Mouse (Mus musculus) limb, embryonic 11.5 days (tissue): ENCODE results near the gene Otud1. TPM values are rescaled to one million over a fixed set of nuclear protein-coding genes. Genes with fewer than 3 reads are reported as not detected.

Experiments
- ATAC-seq: fragments of 200-750 bp; cut with Nextera tagmentation; 2 replicates; pipeline ENCODE4 v1.8.0; 2017; ENCODE audit warnings: low read depth; ENCODE audit not compliant: insufficient number of reproducible peaks, low FRiP score, low TSS enrichment
- DNase-seq: peaks from one replicate; pipeline ENCODE4 v3.0.0-alpha.2; 2015; ENCODE audit warnings: low spot score
- H3K27ac ChIP-seq: fragments of 300-500 bp; sonication (generic); replicated peaks from 2 replicates; pipeline ENCODE4 v1.5.1; 2014; ENCODE audit warnings: low read depth, mild to moderate bottlenecking, low read length
- H3K27me3 ChIP-seq: fragments of 300-500 bp; sonication (generic); 2 replicates; pipeline ENCODE4 v1.6.1; 2014; ENCODE audit warnings: mild to moderate bottlenecking, low read length, mixed read lengths; ENCODE audit not compliant: control insufficient read depth, insufficient read depth
- H3K36me3 ChIP-seq: fragments of 300-500 bp; sonication (generic); 2 replicates; pipeline ENCODE4 v1.6.1; 2014; ENCODE audit warnings: mild to moderate bottlenecking, low read length, moderate library complexity, mixed read lengths; ENCODE audit not compliant: control insufficient read depth, insufficient read depth
- H3K4me1 ChIP-seq: fragments of 300-500 bp; sonication (generic); 2 replicates; pipeline ENCODE4 v1.6.1; 2014; ENCODE audit warnings: low read length, mixed read lengths; ENCODE audit not compliant: control insufficient read depth, insufficient read depth
- H3K4me2 ChIP-seq: fragments of 300-500 bp; sonication (generic); 2 replicates; pipeline ENCODE4 v1.6.1; 2014; ENCODE audit warnings: low read depth, mild to moderate bottlenecking, moderate library complexity; ENCODE audit not compliant: severe bottlenecking
- H3K4me3 ChIP-seq: fragments of 300-500 bp; sonication (generic); 2 replicates; pipeline ENCODE4 v1.5.1; 2014; ENCODE audit warnings: low read depth, low read length
- H3K9ac ChIP-seq: fragments of 300-500 bp; sonication (generic); 2 replicates; pipeline ENCODE4 v1.6.1; 2014; ENCODE audit warnings: mild to moderate bottlenecking, low read length
- H3K9me3 ChIP-seq: fragments of 300-500 bp; sonication (generic); 2 replicates; pipeline ENCODE4 v1.6.1; 2016; ENCODE audit warnings: low read length; ENCODE audit not compliant: control insufficient read depth
- WGBS: fragments of 180-500 bp; shearing (Covaris S2); extraction: QIAGEN DNeasy Blood & Tissue Kit; methylation state at CpG from one replicate; pipeline ENCODE4 v1.1.7; 2014; 5-methylcytosine and 5-hydroxymethylcytosine counted together
- polyA plus RNA-seq: library from polyadenylated mRNA; unstranded; fragments of >200 nt; fragmentation: Nextera tagmentation; extraction: Ambion mirVana; gene quantifications from 2 replicates; pipeline ENCODE4 v1.2.1, GENCODE M21; 2014

Otud1 gene
- polyA plus RNA-seq, 1 experiment from 2014 or later: 0.56 TPM

- H3K27ac ChIP-seq: no peak overlapping the region
- no peaks in the 10 kb centered on the region for H3K9me3 ChIP-seq
- WGBS: 83% methylated on average over 2 of the region's 2 CpGs
- H3K36me3 ChIP-seq: no peaks in the 10 kb centered on the region
- no peak overlapping the region for H3K9ac ChIP-seq
- no peaks in the 10 kb centered on the region for H3K27me3 ChIP-seq
- ATAC-seq (no peak), DNase-seq (no peak)
- H3K4me1 ChIP-seq: no peaks in the 10 kb centered on the region
- no peak overlapping the region for H3K4me2 ChIP-seq
- no peak overlapping the region for H3K4me3 ChIP-seq
Observed at GRCm38 (mm10) chr2:19645182-19645581, 12.4 kb upstream of the Otud1 start.

DNA sequence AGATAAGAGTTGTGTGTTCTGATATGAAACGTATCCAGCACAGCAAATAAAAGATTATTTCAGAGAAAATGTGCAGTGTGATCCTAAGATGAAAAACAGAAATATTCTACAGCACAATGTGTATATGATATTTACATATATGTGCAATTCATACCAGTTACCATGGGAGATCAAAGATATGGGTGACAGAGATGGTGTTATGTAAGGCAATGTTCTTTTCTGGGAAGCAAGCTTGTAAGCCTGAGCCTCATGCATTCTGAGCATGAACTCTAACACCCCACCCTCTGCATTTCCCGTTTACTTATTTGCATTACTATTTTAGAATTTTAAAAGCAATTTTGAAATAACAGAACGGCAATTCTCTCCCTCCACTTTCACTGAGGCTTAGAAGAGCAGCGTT is 11.4 kb upstream of the Otud1 start:
- Histone ChIP-seq H3K9ac (no peak overlapping the region), H3K27ac (no peak overlapping the region), H3K27me3 (no peaks in the 10 kb centered on the region), H3K4me3 (no peak overlapping the region), H3K36me3 (no peaks in the 10 kb centered on the region), H3K9me3 (no peaks in the 10 kb centered on the region), H3K4me1 (no peaks in the 10 kb centered on the region), H3K4me2 (no peak overlapping the region)
- WGBS: 87% methylated on average over 4 of the region's 4 CpGs
- DNase-seq: no peak
- ATAC-seq: no peak

GRCm38 (mm10) chr2:19646910-19647309 is 10.6 kb upstream of the Otud1 start:
- ATAC-seq (no peak), DNase-seq (no peak)
- Histone ChIP-seq H3K27ac (no peak overlapping the region), H3K4me2 (no peak overlapping the region), H3K36me3 (no peaks in the 10 kb centered on the region), H3K9me3 (no peaks in the 10 kb centered on the region), H3K4me3 (no peak overlapping the region), H3K4me1 (no peaks in the 10 kb centered on the region), H3K9ac (no peak overlapping the region), H3K27me3 (no peaks in the 10 kb centered on the region)
- WGBS: 45% methylated on average over 1 of the region's 1 CpGs

GRCm38 (mm10) chr2:19656436-19656835 is 1.1 kb upstream of the Otud1 start:
- H3K27me3 ChIP-seq: peaks cover 13% of the 10 kb centered on the region; the same call in 1 of the 2 replicates
- WGBS: 25% methylated on average over 5 of the region's 5 CpGs
- no peaks in the 10 kb centered on the region for H3K9me3 ChIP-seq
- no peak for DNase-seq
- no peaks in the 10 kb centered on the region for H3K4me1 ChIP-seq
- no peak overlapping the region for H3K27ac ChIP-seq
- no peak overlapping the region for H3K9ac ChIP-seq
- no peak overlapping the region for H3K4me3 ChIP-seq
- H3K36me3 ChIP-seq: no peaks in the 10 kb centered on the region
- ATAC-seq: no peak
- H3K4me2 ChIP-seq: peak overlapping the region; percentile 90; the same call in 1 of the 2 replicates

- peak overlapping the region; percentile 55 for H3K4me3 ChIP-seq
- no peaks in the 10 kb centered on the region for H3K9me3 ChIP-seq
- peak overlapping the region; percentile 52; the same call in 1 of the 2 replicates for H3K27ac ChIP-seq
- peak overlapping the region; percentile 90 for H3K4me2 ChIP-seq
- under 1% methylated on average over 75 of the region's 108 CpGs for WGBS
- peak; percentile 67 for DNase-seq
- no peaks in the 10 kb centered on the region for H3K36me3 ChIP-seq
- ATAC-seq: peak; percentile 88
- H3K4me1 ChIP-seq: no peaks in the 10 kb centered on the region
- peaks cover 13% of the 10 kb centered on the region; the same call in 1 of the 2 replicates for H3K27me3 ChIP-seq
- peak overlapping the region; percentile 67 for H3K9ac ChIP-seq
Observed at GRCm38 (mm10) chr2:19657881-19658589, 483 bp downstream of the Otud1 start.

DNA sequence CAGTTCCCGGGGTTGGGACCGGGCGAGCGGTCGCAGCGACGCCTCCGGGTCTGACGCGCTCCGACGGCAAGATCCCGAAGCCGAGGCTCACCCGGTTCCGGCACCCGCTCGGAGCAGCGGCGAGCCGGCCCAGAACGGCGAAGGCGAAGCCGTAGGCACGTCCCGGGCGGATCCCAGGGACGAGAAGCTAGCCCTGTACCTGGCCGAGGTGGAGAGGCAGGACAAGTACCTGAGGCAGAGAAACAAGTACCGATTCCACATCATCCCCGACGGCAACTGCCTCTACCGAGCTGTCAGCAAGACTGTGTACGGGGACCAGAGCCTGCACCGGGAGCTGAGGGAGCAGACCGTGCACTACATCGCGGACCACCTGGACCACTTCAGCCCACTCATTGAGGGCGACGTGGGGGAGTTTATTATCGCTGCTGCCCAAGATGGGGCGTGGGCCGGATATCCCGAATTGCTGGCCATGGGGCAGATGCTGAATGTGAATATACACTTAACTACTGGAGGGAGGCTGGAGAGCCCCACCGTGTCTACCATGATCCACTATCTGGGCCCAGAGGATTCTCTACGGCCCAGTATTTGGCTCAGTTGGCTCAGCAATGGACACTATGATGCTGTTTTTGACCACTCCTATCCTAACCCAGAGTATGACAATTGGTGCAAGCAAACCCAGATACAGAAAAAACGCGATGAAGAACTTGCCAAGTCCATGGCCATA is 1.3 kb downstream of the Otud1 start:
- Histone ChIP-seq H3K27me3 (peaks cover 13% of the 10 kb centered on the region; the same call in 1 of the 2 replicates), H3K4me2 (peak overlapping the region; percentile 90), H3K4me1 (no peaks in the 10 kb centered on the region), H3K27ac (no peak overlapping the region), H3K9ac (peak overlapping the region; percentile 67), H3K36me3 (no peaks in the 10 kb centered on the region), H3K9me3 (no peaks in the 10 kb centered on the region), H3K4me3 (peak overlapping the region; percentile 55)
- 4% methylated on average over 48 of the region's 49 CpGs for WGBS
- ATAC-seq (no peak), DNase-seq (peak; percentile 47)

- Histone ChIP-seq H3K36me3 (no peaks in the 10 kb centered on the region), H3K27me3 (peaks cover 13% of the 10 kb centered on the region; the same call in 1 of the 2 replicates), H3K4me3 (no peak overlapping the region), H3K4me2 (no peak overlapping the region), H3K9ac (no peak overlapping the region), H3K4me1 (0 out of 2 replicates have a peak, but pooled peaks cover under 1% of the 10 kb centered on the region), H3K9me3 (no peaks in the 10 kb centered on the region), H3K27ac (no peak overlapping the region)
- ATAC-seq (no peak), DNase-seq (no peak)
Observed at GRCm38 (mm10) chr2:19660875-19661274, 3.3 kb downstream of the Otud1 start.

DNA sequence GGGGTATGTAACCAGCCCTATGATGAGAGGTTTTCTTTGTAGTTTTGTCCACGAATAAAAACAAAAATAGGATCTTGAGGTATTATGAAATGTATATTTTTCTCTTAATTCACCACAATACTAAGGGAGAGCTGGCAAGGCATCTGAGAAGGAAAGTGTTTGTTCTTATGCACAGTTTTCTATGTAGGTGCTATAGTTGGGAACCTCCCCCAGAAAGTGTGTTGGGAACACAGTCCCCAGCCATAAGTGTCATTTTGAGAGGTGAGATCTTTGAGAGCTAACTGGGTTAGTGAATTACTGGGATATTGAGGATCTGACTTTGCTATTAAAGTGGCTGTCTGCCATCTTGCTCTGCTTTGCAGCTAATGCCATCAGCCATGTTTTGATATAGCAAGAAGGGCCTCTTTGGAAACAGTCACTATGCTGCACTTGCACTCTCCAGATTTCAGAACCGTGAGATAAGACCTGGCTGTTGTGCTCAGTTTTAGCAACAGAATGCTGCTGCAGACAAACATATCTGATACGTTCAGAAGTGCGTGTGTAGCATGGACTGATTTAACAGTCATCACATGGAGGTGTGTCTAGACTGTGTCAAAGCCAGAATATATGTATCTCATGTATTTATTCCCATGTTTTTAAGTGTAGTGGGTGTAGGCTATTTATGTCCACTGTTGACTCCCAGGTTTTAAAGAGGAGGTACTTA is 5.7 kb downstream of the Otud1 start:
- ATAC-seq (no peak), DNase-seq (no peak)
- WGBS: 86% methylated on average over 4 of the region's 4 CpGs
- Histone ChIP-seq H3K4me3 (no peak overlapping the region), H3K27ac (no peak overlapping the region), H3K27me3 (peaks cover 12% of the 10 kb centered on the region; the same call in 1 of the 2 replicates), H3K4me2 (no peak overlapping the region), H3K9me3 (no peaks in the 10 kb centered on the region), H3K9ac (no peak overlapping the region), H3K36me3 (no peaks in the 10 kb centered on the region), H3K4me1 (0 out of 2 replicates have a peak, but pooled peaks cover 3% of the 10 kb centered on the region)
